Mouse (Mus musculus) mature B cell (primary cell): ENCODE measurements around the gene Urad.

Experiments used
- in situ Hi-C: fragments of 300-500 bp; cut with MboI; formaldehyde crosslinking; loops from 2 replicates; pipeline ENCODE4 v1.14.3; 2019

Gene Urad

DNA sequence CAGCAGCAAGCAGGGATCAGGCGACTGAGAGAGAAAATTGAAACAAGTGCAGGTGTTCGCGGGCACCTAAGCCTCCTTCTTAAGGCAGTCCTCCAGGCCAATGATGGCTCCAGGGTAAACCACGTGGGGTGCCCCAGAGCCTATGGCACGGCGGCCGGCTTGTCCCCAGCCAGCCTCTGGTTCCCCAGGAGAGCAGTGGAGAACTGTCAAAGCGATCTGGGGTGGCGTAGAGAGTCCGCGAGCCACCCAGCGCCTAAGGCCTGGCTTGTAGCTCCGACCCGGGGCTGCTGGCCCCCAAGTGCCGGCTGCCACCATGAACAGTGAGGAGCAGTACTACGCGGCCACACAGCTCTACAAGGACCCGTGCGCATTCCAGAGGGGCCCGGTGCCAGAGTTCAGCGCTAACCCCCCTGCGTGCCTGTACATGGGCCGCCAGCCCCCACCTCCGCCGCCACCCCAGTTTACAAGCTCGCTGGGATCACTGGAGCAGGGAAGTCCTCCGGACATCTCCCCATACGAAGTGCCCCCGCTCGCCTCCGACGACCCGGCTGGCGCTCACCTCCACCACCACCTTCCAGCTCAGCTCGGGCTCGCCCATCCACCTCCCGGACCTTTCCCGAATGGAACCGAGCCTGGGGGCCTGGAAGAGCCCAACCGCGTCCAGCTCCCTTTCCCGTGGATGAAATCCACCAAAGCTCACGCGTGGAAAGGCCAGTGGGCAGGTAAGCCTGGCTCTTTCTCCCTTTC is 52.1 kb downstream of the Urad start, which contains the start of gene Pdx1:
Gene Pdx1, plus strand, starts transcription at position 34 of the 747 bp plus-strand sequence.
- in situ Hi-C loops, result no loop called here

DNA sequence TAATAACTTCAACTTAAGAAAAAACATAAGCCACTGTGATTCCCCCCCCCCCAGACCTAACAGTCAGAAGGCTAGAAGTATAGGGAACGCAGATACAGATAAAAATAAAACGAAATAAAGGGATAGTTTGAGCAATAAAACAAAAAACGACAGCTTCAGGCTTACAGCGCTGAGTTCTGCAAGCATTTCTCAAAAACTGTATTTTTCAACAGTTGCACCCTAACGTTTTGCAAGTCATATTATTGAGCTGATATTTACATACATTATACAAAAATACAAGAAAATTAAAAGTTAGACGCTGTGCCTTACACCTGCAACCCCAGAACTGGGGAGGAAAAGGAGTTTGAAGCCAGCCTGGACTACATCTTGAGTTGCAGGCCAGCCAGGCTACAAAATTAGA is 52.9 kb downstream of the Urad start:
- in situ Hi-C loops, result no loop called here

DNA sequence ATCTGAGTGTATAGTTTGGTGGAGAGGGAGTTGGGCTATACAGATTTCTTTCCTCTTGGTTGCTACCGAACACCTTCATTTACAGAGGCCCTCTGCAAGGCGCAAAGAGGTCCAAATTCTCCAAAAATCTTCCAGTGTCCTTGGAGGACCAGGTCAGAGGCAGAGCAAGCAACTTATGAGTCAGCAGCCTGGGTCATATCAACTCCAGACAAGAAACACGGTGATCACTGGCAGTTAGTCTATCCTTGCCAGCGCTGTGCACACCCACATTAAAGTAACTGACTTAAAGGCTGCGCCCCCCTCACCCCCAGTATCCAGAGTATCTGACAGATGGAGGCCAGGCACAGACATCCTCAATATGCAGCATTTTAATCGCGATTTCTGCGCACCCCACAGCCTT is 53.5 kb downstream of the Urad start:
- in situ Hi-C loops, result no loop called here

DNA sequence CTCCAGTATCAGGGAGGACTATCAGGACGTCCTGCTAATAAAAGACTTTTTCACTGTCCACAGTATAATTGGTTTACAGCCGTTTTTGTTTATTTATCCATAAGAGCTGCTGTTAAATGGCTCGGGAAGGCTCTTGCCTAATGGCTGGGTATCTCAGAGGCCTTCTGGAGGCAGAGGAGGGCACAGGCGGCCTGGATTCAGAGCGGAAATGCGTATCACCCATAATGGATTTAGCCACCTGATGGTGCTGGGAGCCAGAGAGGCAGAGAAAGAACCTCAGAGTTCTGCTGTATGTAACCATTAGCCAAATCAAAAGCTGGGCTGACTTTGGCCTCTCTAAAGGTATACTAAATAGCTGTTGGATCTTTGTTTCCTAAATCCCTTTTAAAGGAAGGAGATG is 54.8 kb downstream of the Urad start:
- in situ Hi-C loops, result no loop called here
